Mouse (Mus musculus) kidney, adult 2 months (tissue): Measurements from ENCODE around the gene Dnajb3.

Source experiments
- CTCF ChIP-seq: fragments of 200-500 bp; conservative IDR thresholded peaks from 2 replicates; pipeline ENCODE4 v1.5.1; 2011; ENCODE audit warnings: low read depth, mild to moderate bottlenecking, control low read depth, low read length, moderate library complexity, mixed read lengths; ENCODE audit not compliant: insufficient read depth, insufficient read length
- POLR2A ChIP-seq: fragments of 200-500 bp; IDR thresholded peaks from one replicate; pipeline ENCODE4 v1.6.1; 2011; ENCODE audit warnings: low read depth, low read length, control low read depth

DNA sequence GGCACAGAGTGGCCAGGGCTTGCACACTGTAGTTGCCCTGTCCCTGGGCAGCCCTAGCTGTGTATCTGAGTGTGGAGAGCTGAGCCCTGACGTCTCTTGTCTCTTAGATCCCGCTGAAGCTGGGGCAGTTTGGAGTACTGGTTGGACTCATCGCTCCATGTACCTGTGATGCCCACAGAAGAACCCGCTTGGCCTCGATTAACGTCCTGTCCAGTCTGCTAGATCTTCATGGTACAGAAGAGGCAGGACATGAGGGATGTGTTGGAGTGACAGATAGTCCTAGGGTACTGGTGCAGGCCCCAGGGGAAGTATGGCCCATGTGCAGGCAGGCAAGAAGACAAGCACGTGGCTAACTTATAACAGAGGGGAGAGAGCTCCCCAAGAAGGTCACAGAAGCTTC is 44.0 kb upstream of the Dnajb3 start:
- TF ChIP-seq CTCF (no peak), POLR2A (no peak)
